Mouse (Mus musculus): ENCODE results near the gene Opcml. TPM values are rescaled to one million over a fixed set of nuclear protein-coding genes. Genes with fewer than 3 reads are reported as not detected.

Gene Opcml
- polyA plus RNA-seq, 1 experiment, result 1.3 TPM

GRCm38 (mm10) chr9:28439433-28440191, 649.0 kb downstream of the Opcml start:
- H3K4me1 ChIP-seq (ENCODE audit: control insufficient read depth, insufficient read depth, low read length), result no peaks in the 10 kb centered on the region
- WGBS, result 63% methylated on average over 5 of the region's 5 CpGs
- TF ChIP-seq POLR2A (IDR thresholded peaks at IDR 0.05; ENCODE audit: borderline replicate concordance, control insufficient read depth, low read depth, low read length) (no peak), CTCF (IDR thresholded peaks at IDR 0.05; ENCODE audit: control insufficient read depth, insufficient read depth, low read length) (no peak)
- no peak overlapping the region for H3K4me3 ChIP-seq (replicated peaks; ENCODE audit: control insufficient read depth, low read depth, low read length)
- H3K27ac ChIP-seq (ENCODE audit: control insufficient read depth, insufficient read depth, low read depth, low read length, poor library complexity), result no peak overlapping the region

- no peak overlapping the region for H3K4me3 ChIP-seq (replicated peaks; ENCODE audit: control insufficient read depth, low read depth, low read length)
These were observed 649.7 kb downstream of the Opcml start for GRCm38 (mm10) chr9:28440192-28440795.

GRCm38 (mm10) chr9:28444485-28444884, 653.9 kb downstream of the Opcml start:
- no peak overlapping the region for H3K4me3 ChIP-seq (replicated peaks; ENCODE audit: control insufficient read depth, low read depth, low read length)
- no peak overlapping the region for H3K27ac ChIP-seq (ENCODE audit: control insufficient read depth, insufficient read depth, low read depth, low read length, poor library complexity)
- no peaks in the 10 kb centered on the region for H3K4me1 ChIP-seq (ENCODE audit: control insufficient read depth, insufficient read depth, low read length)
- TF ChIP-seq CTCF (IDR thresholded peaks at IDR 0.05; ENCODE audit: control insufficient read depth, insufficient read depth, low read length) (no peak), POLR2A (IDR thresholded peaks at IDR 0.05; ENCODE audit: borderline replicate concordance, control insufficient read depth, low read depth, low read length) (no peak)
- WGBS, result 87% methylated on average over 3 of the region's 3 CpGs

More at GRCm38 (mm10) chr9:28440192-28440795, 649.7 kb downstream of the Opcml start:
- WGBS, result 79% methylated on average over 3 of the region's 3 CpGs
- H3K27ac ChIP-seq (ENCODE audit: control insufficient read depth, insufficient read depth, low read depth, low read length, poor library complexity), result no peak overlapping the region
- TF ChIP-seq CTCF (IDR thresholded peaks at IDR 0.05; ENCODE audit: control insufficient read depth, insufficient read depth, low read length), result no peak
- TF ChIP-seq POLR2A (IDR thresholded peaks at IDR 0.05; ENCODE audit: borderline replicate concordance, control insufficient read depth, low read depth, low read length), result no peak
- H3K4me1 ChIP-seq (ENCODE audit: control insufficient read depth, insufficient read depth, low read length), result no peaks in the 10 kb centered on the region

- Histone ChIP-seq H3K27ac (ENCODE audit: control insufficient read depth, insufficient read depth, low read depth, low read length, poor library complexity) (no peak overlapping the region), H3K4me1 (ENCODE audit: control insufficient read depth, insufficient read depth, low read length) (no peaks in the 10 kb centered on the region), H3K4me3 (replicated peaks; ENCODE audit: control insufficient read depth, low read depth, low read length) (no peak overlapping the region)
- 85% methylated on average over 8 of the region's 8 CpGs for WGBS
- no peak for TF ChIP-seq POLR2A (IDR thresholded peaks at IDR 0.05; ENCODE audit: borderline replicate concordance, control insufficient read depth, low read depth, low read length)
These were observed 654.4 kb downstream of the Opcml start for GRCm38 (mm10) chr9:28444972-28445371.

- TF ChIP-seq POLR2A (IDR thresholded peaks at IDR 0.05; ENCODE audit: borderline replicate concordance, control insufficient read depth, low read depth, low read length) (no peak), CTCF (IDR thresholded peaks at IDR 0.05; ENCODE audit: control insufficient read depth, insufficient read depth, low read length) (no peak)
- Histone ChIP-seq H3K4me3 (replicated peaks; ENCODE audit: control insufficient read depth, low read depth, low read length) (no peak overlapping the region), H3K4me1 (ENCODE audit: control insufficient read depth, insufficient read depth, low read length) (no peaks in the 10 kb centered on the region), H3K27ac (ENCODE audit: control insufficient read depth, insufficient read depth, low read depth, low read length, poor library complexity) (no peak overlapping the region)
- 68% methylated on average over 1 of the region's 1 CpGs for WGBS
These were observed 655.3 kb downstream of the Opcml start for GRCm38 (mm10) chr9:28445863-28446262.

- Histone ChIP-seq H3K4me3 (replicated peaks; ENCODE audit: control insufficient read depth, low read depth, low read length) (no peak overlapping the region), H3K27ac (ENCODE audit: control insufficient read depth, insufficient read depth, low read depth, low read length, poor library complexity) (no peak overlapping the region), H3K4me1 (ENCODE audit: control insufficient read depth, insufficient read depth, low read length) (no peaks in the 10 kb centered on the region)
- WGBS, result 80% methylated on average over 4 of the region's 4 CpGs
- no peak for TF ChIP-seq CTCF (IDR thresholded peaks at IDR 0.05; ENCODE audit: control insufficient read depth, insufficient read depth, low read length)
- TF ChIP-seq POLR2A (IDR thresholded peaks at IDR 0.05; ENCODE audit: borderline replicate concordance, control insufficient read depth, low read depth, low read length), result no peak
These were observed 655.9 kb downstream of the Opcml start for GRCm38 (mm10) chr9:28446278-28447064.

DNA sequence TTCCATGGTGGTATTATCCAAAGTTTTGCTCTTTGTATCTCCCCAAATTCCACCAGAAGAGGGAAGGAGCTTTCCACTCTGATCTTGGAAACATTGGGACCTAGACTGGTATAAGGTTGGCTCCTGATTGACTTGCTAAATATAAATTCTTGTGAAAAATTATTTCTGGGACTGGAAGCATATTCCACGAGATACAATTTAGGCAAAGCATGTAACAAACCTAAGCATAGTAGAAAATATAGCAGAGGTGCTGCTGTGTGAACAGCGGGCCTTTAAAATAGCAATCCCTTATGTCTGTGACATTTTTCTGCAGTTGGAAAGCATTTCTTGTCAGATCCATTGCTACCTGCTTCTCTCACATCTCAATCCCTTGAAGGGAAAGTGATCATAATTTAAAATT, 661.9 kb downstream of the Opcml start:
- WGBS, result 64% methylated on average over 2 of the region's 2 CpGs
- no peak overlapping the region for H3K27ac ChIP-seq (ENCODE audit: control insufficient read depth, insufficient read depth, low read depth, low read length, poor library complexity)
- no peaks in the 10 kb centered on the region for H3K4me1 ChIP-seq (ENCODE audit: control insufficient read depth, insufficient read depth, low read length)
- no peak for TF ChIP-seq POLR2A (IDR thresholded peaks at IDR 0.05; ENCODE audit: borderline replicate concordance, control insufficient read depth, low read depth, low read length)
- no peak for TF ChIP-seq CTCF (IDR thresholded peaks at IDR 0.05; ENCODE audit: control insufficient read depth, insufficient read depth, low read length)
- H3K4me3 ChIP-seq (replicated peaks; ENCODE audit: control insufficient read depth, low read depth, low read length), result no peak overlapping the region

GRCm38 (mm10) chr9:28453062-28453461, 662.5 kb downstream of the Opcml start:
- Histone ChIP-seq H3K27ac (ENCODE audit: control insufficient read depth, insufficient read depth, low read depth, low read length, poor library complexity) (no peak overlapping the region), H3K4me1 (ENCODE audit: control insufficient read depth, insufficient read depth, low read length) (no peaks in the 10 kb centered on the region), H3K4me3 (replicated peaks; ENCODE audit: control insufficient read depth, low read depth, low read length) (no peak overlapping the region)
- 58% methylated on average over 2 of the region's 2 CpGs for WGBS
- no peak for TF ChIP-seq CTCF (IDR thresholded peaks at IDR 0.05; ENCODE audit: control insufficient read depth, insufficient read depth, low read length)
- TF ChIP-seq POLR2A (IDR thresholded peaks at IDR 0.05; ENCODE audit: borderline replicate concordance, control insufficient read depth, low read depth, low read length), result no peak
